In the genomic region with DNA sequence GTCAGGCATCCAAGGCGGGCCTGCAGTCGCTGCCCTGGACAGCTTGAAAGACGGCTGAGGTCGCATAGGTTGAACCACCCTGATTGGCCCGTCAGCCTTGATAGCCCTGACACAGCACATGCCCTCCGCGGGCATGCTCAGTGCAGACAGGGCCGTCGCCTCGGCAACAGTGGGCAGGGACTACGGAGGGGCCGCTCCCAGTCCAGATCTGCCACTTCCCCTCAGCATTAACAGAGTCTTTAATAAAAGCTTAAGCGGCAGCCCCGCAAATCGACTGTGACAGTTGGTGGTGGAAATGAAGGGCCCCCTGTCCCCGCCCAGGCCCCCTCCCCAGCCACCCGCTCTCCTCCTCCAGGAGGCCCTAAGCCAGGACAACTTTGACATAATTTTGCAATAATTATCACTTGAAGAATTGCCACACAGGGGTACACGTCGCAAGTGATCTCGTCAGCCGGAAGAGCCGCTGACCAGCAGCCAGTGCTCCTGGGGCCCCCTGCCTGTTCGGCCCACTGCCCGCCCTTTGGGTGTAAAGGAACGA, we compare ENCODE assay signal across 8 mouse cellular contexts.
DNase-seq lines count a peak whose midpoint lies in the region; ATAC-seq lines count a peak whose summit lies in the region.

No protein-coding gene starts in this region.

- intact Hi-C loops in heart, postnatal 25 days (cut with DNase I): no loop called here

- no peak overlapping the region for H3K27ac ChIP-seq in embryonic facial prominence, embryonic 13.5 days

- 0 out of 2 replicates have a peak overlapping the region, but pooled peaks have one; percentile 22 for H3K9ac ChIP-seq in embryonic facial prominence, embryonic 13.5 days

- ATAC-seq in embryonic facial prominence, embryonic 13.5 days (ENCODE audit: insufficient number of reproducible peaks, insufficient read depth, low FRiP score, low TSS enrichment, low read depth): peak; percentile 54

- peak; percentile 57 to 64 for DNase-seq in B cell, adult 2 months
- peak; percentile 93 for DNase-seq in MN1 (ENCODE audit: low spot score)
- peak; percentile 52 for DNase-seq in heart, postnatal 25 days (ENCODE audit: low spot score)
- DNase-seq in kidney, postnatal 4 days: peak; percentile 86 to 91
- DNase-seq in spleen, adult 18-20 months: peak; percentile 58 to 60
- no peak for DNase-seq in cerebellum, postnatal 36 days

- 12% methylated on average over 25 of the region's 25 CpGs for WGBS in embryonic facial prominence, embryonic 13.5 days

- peaks cover 16% of the 10 kb centered on the region for H3K4me1 ChIP-seq in embryonic facial prominence, embryonic 13.5 days
- H3K4me1 ChIP-seq in megakaryocyte, embryonic 14.5 days: peaks cover 14% of the 10 kb centered on the region

- H3K4me2 ChIP-seq in embryonic facial prominence, embryonic 13.5 days: peak overlapping the region; percentile 46

- no peaks in the 10 kb centered on the region for H3K9me3 ChIP-seq in embryonic facial prominence, embryonic 13.5 days
- no peaks in the 10 kb centered on the region for H3K9me3 ChIP-seq in megakaryocyte, embryonic 14.5 days

- peaks cover 77% of the 10 kb centered on the region for H3K27me3 ChIP-seq in embryonic facial prominence, embryonic 13.5 days
- peaks cover 81% of the 10 kb centered on the region for H3K27me3 ChIP-seq in megakaryocyte, embryonic 14.5 days (replicated peaks)

- peak overlapping the region; percentile 17; the same call in 1 of the 2 replicates for H3K4me3 ChIP-seq in embryonic facial prominence, embryonic 13.5 days
- H3K4me3 ChIP-seq in megakaryocyte, embryonic 14.5 days (replicated peaks): peak overlapping the region; percentile 82

- no peaks in the 10 kb centered on the region for H3K36me3 ChIP-seq in embryonic facial prominence, embryonic 13.5 days
- no peaks in the 10 kb centered on the region for H3K36me3 ChIP-seq in megakaryocyte, embryonic 14.5 days (replicated peaks; ENCODE audit: low read length)

Comparison
In these comparisons a context has a peak if more than half of its experiments do, and no peak if none do; other contexts are left out.
1. DNase-seq: peak in B cell, adult 2 months (2 of 2), MN1 (single experiment), heart, postnatal 25 days (single experiment), kidney, postnatal 4 days (2 of 2) and spleen, adult 18-20 months (2 of 2); none in cerebellum, postnatal 36 days (0 of 2).